Comparison of ENCODE assay signal across 8 mouse cellular contexts in the genomic region with DNA sequence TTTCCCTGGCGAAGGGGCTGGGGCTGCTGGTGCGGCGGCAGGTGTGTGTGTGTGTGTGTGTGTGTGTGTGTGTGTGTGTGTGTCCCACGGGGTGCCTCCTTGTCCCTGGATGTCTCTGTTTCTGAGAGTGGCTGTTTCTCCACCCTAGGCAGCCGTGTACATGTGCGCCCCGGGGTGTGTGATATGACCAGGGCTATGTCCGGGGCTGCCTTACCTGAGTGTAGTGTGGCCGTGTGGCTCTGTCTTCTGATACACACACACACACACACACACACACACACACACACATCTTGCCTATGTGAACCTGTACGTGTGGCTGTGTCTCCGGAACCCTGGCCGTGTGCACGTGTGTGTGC. TPM values are rescaled to one million over a fixed set of nuclear protein-coding genes. Genes with fewer than 3 reads are reported as not detected.
DNase-seq lines count a peak whose midpoint lies in the region; ATAC-seq and TF ChIP-seq lines count a peak whose summit lies in the region.

No protein-coding gene starts in this region.

- H3K27me3 ChIP-seq in kidney, adult 2 months (replicated peaks; ENCODE audit: control insufficient read depth, insufficient read depth, low read length): no peaks in the 10 kb centered on the region
- no peaks in the 10 kb centered on the region for H3K27me3 ChIP-seq in forebrain, embryonic 13.5 days
- no peaks in the 10 kb centered on the region for H3K27me3 ChIP-seq in limb, embryonic 13.5 days
- H3K27me3 ChIP-seq in midbrain, embryonic 16.5 days (ENCODE audit: control insufficient read depth, insufficient read depth, low read depth, low read length): no peaks in the 10 kb centered on the region

- H3K36me3 ChIP-seq in kidney, adult 2 months (ENCODE audit: control insufficient read depth, insufficient read depth, low read length): no peaks in the 10 kb centered on the region
- H3K36me3 ChIP-seq in forebrain, embryonic 13.5 days (ENCODE audit: poor library complexity, severe bottlenecking): no peaks in the 10 kb centered on the region
- H3K36me3 ChIP-seq in limb, embryonic 13.5 days: no peaks in the 10 kb centered on the region
- no peaks in the 10 kb centered on the region for H3K36me3 ChIP-seq in midbrain, embryonic 16.5 days (ENCODE audit: control insufficient read depth, insufficient read depth, low read length)

- no peak for TF ChIP-seq POLR2A in kidney, adult 2 months (IDR thresholded peaks at IDR 0.05; ENCODE audit: low read depth, low read length)

- peaks cover 19% of the 10 kb centered on the region; the same call in 1 of the 2 replicates for H3K4me1 ChIP-seq in kidney, adult 2 months (ENCODE audit: control insufficient read depth, insufficient read depth, low read length)
- peaks cover 53% of the 10 kb centered on the region for H3K4me1 ChIP-seq in forebrain, embryonic 13.5 days
- peaks cover 45% of the 10 kb centered on the region for H3K4me1 ChIP-seq in limb, embryonic 13.5 days
- H3K4me1 ChIP-seq in midbrain, embryonic 16.5 days (ENCODE audit: control insufficient read depth, insufficient read depth, low read length): peaks cover 36% of the 10 kb centered on the region

- peak overlapping the region; percentile 89 for H3K27ac ChIP-seq in kidney, adult 2 months (ENCODE audit: insufficient read depth, low read depth, low read length)
- H3K27ac ChIP-seq in forebrain, embryonic 13.5 days: peak overlapping the region; percentile 94
- H3K27ac ChIP-seq in limb, embryonic 13.5 days: peak overlapping the region; percentile 85
- peak overlapping the region; percentile 99 for H3K27ac ChIP-seq in midbrain, embryonic 16.5 days (ENCODE audit: low read length)

- TF ChIP-seq CTCF in kidney, adult 2 months (conservative IDR thresholded peaks at IDR 0.05; ENCODE audit: insufficient read depth, insufficient read length, low read depth, low read length): no peak

- WGBS in kidney, adult 2 months: 2% methylated on average over 13 of the region's 13 CpGs
- WGBS in forebrain, embryonic 13.5 days: 9% methylated on average over 13 of the region's 13 CpGs
- under 1% methylated on average over 12 of the region's 13 CpGs for WGBS in limb, embryonic 13.5 days
- WGBS in midbrain, embryonic 16.5 days: 4% methylated on average over 10 of the region's 13 CpGs

- H3K9ac ChIP-seq in forebrain, embryonic 13.5 days: peak overlapping the region; percentile 94
- peak overlapping the region; percentile 89 for H3K9ac ChIP-seq in limb, embryonic 13.5 days
- H3K9ac ChIP-seq in midbrain, embryonic 16.5 days (ENCODE audit: low read depth, low read length): peak overlapping the region; percentile 99

- H3K4me2 ChIP-seq in forebrain, embryonic 13.5 days: peak overlapping the region; percentile 85
- H3K4me2 ChIP-seq in limb, embryonic 13.5 days (replicated peaks): peak overlapping the region; percentile 96
- peak overlapping the region; percentile 94 for H3K4me2 ChIP-seq in midbrain, embryonic 16.5 days (ENCODE audit: low read length)

- H3K9me3 ChIP-seq in forebrain, embryonic 13.5 days (replicated peaks): no peaks in the 10 kb centered on the region
- no peaks in the 10 kb centered on the region for H3K9me3 ChIP-seq in limb, embryonic 13.5 days
- no peaks in the 10 kb centered on the region for H3K9me3 ChIP-seq in midbrain, embryonic 16.5 days (replicated peaks; ENCODE audit: control insufficient read depth, low read length, poor library complexity, severe bottlenecking)

- H3K4me3 ChIP-seq in kidney, adult 2 months (ENCODE audit: insufficient read depth, low read depth, low read length): peak overlapping the region; percentile 87
- H3K4me3 ChIP-seq in forebrain, embryonic 13.5 days: peak overlapping the region; percentile 91
- H3K4me3 ChIP-seq in limb, embryonic 13.5 days: peak overlapping the region; percentile 92
- peak overlapping the region; percentile 94 for H3K4me3 ChIP-seq in midbrain, embryonic 16.5 days (ENCODE audit: low read depth, low read length)

- ATAC-seq in forebrain, embryonic 13.5 days: peak; percentile 44; the same call in 1 of the 2 replicates
- ATAC-seq in limb, embryonic 13.5 days (ENCODE audit: low FRiP score, low read depth): peak; percentile 38
- ATAC-seq in midbrain, embryonic 16.5 days: peak; percentile 64; the same call in 1 of the 2 replicates

- DNase-seq in kidney, adult 2 months: no peak
- DNase-seq in kidney, adult 18-20 months: no peak
- peak; percentile 33 for DNase-seq in NIH3T3 (ENCODE audit: low read depth)
- DNase-seq in urinary bladder, postnatal 10 days (ENCODE audit: low spot score): no peak
- no peak for DNase-seq in thymus, postnatal 4 days

RNA-seq across cellular contexts. Expression of gene Slc6a6, which starts 0.6 kb away (rescaled TPM):
- 277 and 336 TPM in 2 replicates for polyA plus RNA-seq in kidney, adult 2 months (2012; rRNA removed)
- 68.2 and 73.1 TPM in 2 replicates for polyA plus RNA-seq in forebrain, embryonic 13.5 days (2015; fragmentation: Nextera tagmentation; extraction: Ambion mirVana)
- 48.7 and 51.1 TPM in 2 replicates for polyA plus RNA-seq in limb, embryonic 13.5 days (2015; fragmentation: Nextera tagmentation; extraction: Ambion mirVana)
- 117 and 125 TPM in 2 replicates for polyA plus RNA-seq in midbrain, embryonic 16.5 days (2015; fragmentation: Nextera tagmentation; extraction: Ambion mirVana)
